Mouse (Mus musculus): ENCODE data around the gene Nfkbia.

GRCm38 (mm10) chr12:55448457-55448856, 44.0 kb downstream of the Nfkbia start:
- TF ChIP-seq CTCF (IDR thresholded peaks at IDR 0.05; ENCODE audit: low read depth), result no peak
- TF ChIP-seq EP300 (optimal IDR thresholded peaks at IDR 0.05), result no peak
